Mouse (Mus musculus): ENCODE results near the gene Plk5. TPM values are rescaled to one million over a fixed set of nuclear protein-coding genes. Genes with fewer than 3 reads are reported as not detected.

Gene Plk5
- polyA plus RNA-seq, 1 experiment from 2014 or later = not detected

- no peaks in the 10 kb centered on the region for H3K9me3 ChIP-seq (replicated peaks)
- no peak overlapping the region for H3K27ac ChIP-seq (ENCODE audit: poor library complexity, severe bottlenecking)
- H3K4me2 ChIP-seq = no peak overlapping the region
- no peak overlapping the region for H3K9ac ChIP-seq
- H3K4me3 ChIP-seq = no peak overlapping the region
- WGBS = 83% methylated on average over 9 of the region's 9 CpGs
- no peaks in the 10 kb centered on the region for H3K27me3 ChIP-seq (replicated peaks)
- peaks cover 60% of the 10 kb centered on the region for H3K36me3 ChIP-seq
- peaks cover 17% of the 10 kb centered on the region for H3K4me1 ChIP-seq (replicated peaks)
- no peak for ATAC-seq (ENCODE audit: insufficient number of reproducible peaks, low FRiP score)
These were observed 34.4 kb downstream of the Plk5 start for GRCm38 (mm10) chr10:80390697-80391096.

GRCm38 (mm10) chr10:80392687-80393086 is 36.4 kb downstream of the Plk5 start:
- no peak for ATAC-seq (ENCODE audit: insufficient number of reproducible peaks, low FRiP score)
- Histone ChIP-seq H3K36me3 (peaks cover 77% of the 10 kb centered on the region), H3K27me3 (replicated peaks) (no peaks in the 10 kb centered on the region), H3K4me2 (no peak overlapping the region), H3K4me3 (no peak overlapping the region), H3K9ac (no peak overlapping the region), H3K9me3 (replicated peaks) (no peaks in the 10 kb centered on the region), H3K27ac (ENCODE audit: poor library complexity, severe bottlenecking) (no peak overlapping the region), H3K4me1 (replicated peaks) (peaks cover 27% of the 10 kb centered on the region)
- WGBS = 87% methylated on average over 5 of the region's 5 CpGs

GRCm38 (mm10) chr10:80395025-80395627 is 38.9 kb downstream of the Plk5 start:
- Histone ChIP-seq H3K4me2 (no peak overlapping the region), H3K36me3 (peaks cover 73% of the 10 kb centered on the region), H3K4me3 (no peak overlapping the region), H3K9ac (no peak overlapping the region), H3K4me1 (replicated peaks) (peaks cover 24% of the 10 kb centered on the region), H3K9me3 (replicated peaks) (no peaks in the 10 kb centered on the region), H3K27ac (ENCODE audit: poor library complexity, severe bottlenecking) (no peak overlapping the region), H3K27me3 (replicated peaks) (no peaks in the 10 kb centered on the region)
- no peak for ATAC-seq (ENCODE audit: insufficient number of reproducible peaks, low FRiP score)
- 94% methylated on average over 35 of the region's 35 CpGs for WGBS

GRCm38 (mm10) chr10:80396822-80397523 is 40.7 kb downstream of the Plk5 start:
- Histone ChIP-seq H3K27me3 (replicated peaks) (no peaks in the 10 kb centered on the region), H3K9ac (peak overlapping the region; percentile 87), H3K4me1 (replicated peaks) (peaks cover 36% of the 10 kb centered on the region), H3K4me2 (peak overlapping the region; percentile 81), H3K9me3 (replicated peaks) (no peaks in the 10 kb centered on the region), H3K4me3 (peak overlapping the region; percentile 68), H3K27ac (ENCODE audit: poor library complexity, severe bottlenecking) (0 out of 2 replicates have a peak overlapping the region, but pooled peaks have one; percentile 14), H3K36me3 (peaks cover 65% of the 10 kb centered on the region)
- ATAC-seq (ENCODE audit: insufficient number of reproducible peaks, low FRiP score) = no peak
- WGBS = 86% methylated on average over 11 of the region's 11 CpGs

GRCm38 (mm10) chr10:80397524-80398173 is 41.4 kb downstream of the Plk5 start:
- H3K4me1 ChIP-seq (replicated peaks) = peaks cover 36% of the 10 kb centered on the region
- no peaks in the 10 kb centered on the region for H3K27me3 ChIP-seq (replicated peaks)
- H3K36me3 ChIP-seq = peaks cover 64% of the 10 kb centered on the region
- no peak for ATAC-seq (ENCODE audit: insufficient number of reproducible peaks, low FRiP score)
- no peaks in the 10 kb centered on the region for H3K9me3 ChIP-seq (replicated peaks)
- H3K27ac ChIP-seq (ENCODE audit: poor library complexity, severe bottlenecking) = peak overlapping the region; percentile 39; the same call in 1 of the 2 replicates
- peak overlapping the region; percentile 87 for H3K9ac ChIP-seq
- H3K4me3 ChIP-seq = peak overlapping the region; percentile 68
- 54% methylated on average over 8 of the region's 8 CpGs for WGBS
- peak overlapping the region; percentile 81 for H3K4me2 ChIP-seq

GRCm38 (mm10) chr10:80398174-80398535 is 41.9 kb downstream of the Plk5 start:
- peak overlapping the region; percentile 68 for H3K4me3 ChIP-seq
- peaks cover 64% of the 10 kb centered on the region for H3K36me3 ChIP-seq
- peak overlapping the region; percentile 98 for H3K27ac ChIP-seq (ENCODE audit: poor library complexity, severe bottlenecking)
- H3K4me2 ChIP-seq = peak overlapping the region; percentile 81
- H3K9me3 ChIP-seq (replicated peaks) = no peaks in the 10 kb centered on the region
- peak overlapping the region; percentile 87 for H3K9ac ChIP-seq
- H3K27me3 ChIP-seq (replicated peaks) = no peaks in the 10 kb centered on the region
- peaks cover 36% of the 10 kb centered on the region for H3K4me1 ChIP-seq (replicated peaks)
- ATAC-seq (ENCODE audit: insufficient number of reproducible peaks, low FRiP score) = no peak
- WGBS = 0% methylated on average over 1 of the region's 1 CpGs

- WGBS = under 1% methylated on average over 59 of the region's 59 CpGs
- Histone ChIP-seq H3K36me3 (peaks cover 64% of the 10 kb centered on the region), H3K9me3 (replicated peaks) (no peaks in the 10 kb centered on the region)
These were observed 42.5 kb downstream of the Plk5 start for GRCm38 (mm10) chr10:80398719-80399190.

GRCm38 (mm10) chr10:80399191-80399972 is 43.1 kb downstream of the Plk5 start, which contains the start of gene Mbd3:
TSS of gene Mbd3 (minus strand) at chr10:80399550.
- ATAC-seq (ENCODE audit: insufficient number of reproducible peaks, low FRiP score) = peak; percentile 97
- peak within 1 kb of the TSS; percentile 86 for H3K4me2 ChIP-seq
- H3K36me3 ChIP-seq = peaks cover 64% of the 10 kb centered on the region

More at GRCm38 (mm10) chr10:80398719-80399190, 42.5 kb downstream of the Plk5 start:
- peak overlapping the region; percentile 87 for H3K9ac ChIP-seq
- H3K4me2 ChIP-seq = peak overlapping the region; percentile 81
- ATAC-seq (ENCODE audit: insufficient number of reproducible peaks, low FRiP score) = peak; percentile 89
- H3K27me3 ChIP-seq (replicated peaks) = no peaks in the 10 kb centered on the region
- peak overlapping the region; percentile 98 for H3K27ac ChIP-seq (ENCODE audit: poor library complexity, severe bottlenecking)
- H3K4me1 ChIP-seq (replicated peaks) = peaks cover 35% of the 10 kb centered on the region
- H3K4me3 ChIP-seq = peak overlapping the region; percentile 68

GRCm38 (mm10) chr10:80399973-80400703 is 43.9 kb downstream of the Plk5 start:
- Histone ChIP-seq H3K9ac (peak overlapping the region; percentile 77), H3K4me3 (peak overlapping the region; percentile 68), H3K27me3 (replicated peaks) (no peaks in the 10 kb centered on the region), H3K4me1 (replicated peaks) (peaks cover 43% of the 10 kb centered on the region), H3K4me2 (peak overlapping the region; percentile 86), H3K27ac (ENCODE audit: poor library complexity, severe bottlenecking) (peak overlapping the region; percentile 79), H3K9me3 (replicated peaks) (no peaks in the 10 kb centered on the region), H3K36me3 (peaks cover 57% of the 10 kb centered on the region)
- ATAC-seq (ENCODE audit: insufficient number of reproducible peaks, low FRiP score) = no peak
- WGBS = 14% methylated on average over 17 of the region's 17 CpGs

More at GRCm38 (mm10) chr10:80399191-80399972, 43.1 kb downstream of the Plk5 start, which contains the start of gene Mbd3:
- WGBS = under 1% methylated on average over 80 of the region's 82 CpGs
- Histone ChIP-seq H3K27ac (ENCODE audit: poor library complexity, severe bottlenecking) (peak within 1 kb of the TSS; percentile 98), H3K4me1 (replicated peaks) (peaks cover 36% of the 10 kb centered on the region), H3K9ac (peak within 1 kb of the TSS; percentile 87), H3K27me3 (replicated peaks) (no peaks in the 10 kb centered on the region), H3K4me3 (peak within 1 kb of the TSS; percentile 68), H3K9me3 (replicated peaks) (no peaks in the 10 kb centered on the region)

GRCm38 (mm10) chr10:80400704-80401161 is 44.5 kb downstream of the Plk5 start:
- H3K27ac ChIP-seq (ENCODE audit: poor library complexity, severe bottlenecking) = no peak overlapping the region
- H3K4me2 ChIP-seq = peak overlapping the region; percentile 86; the same call in 1 of the 2 replicates
- peaks cover 51% of the 10 kb centered on the region for H3K36me3 ChIP-seq
- ATAC-seq (ENCODE audit: insufficient number of reproducible peaks, low FRiP score) = no peak
- peak overlapping the region; percentile 77; the same call in 1 of the 2 replicates for H3K9ac ChIP-seq
- WGBS = 67% methylated on average over 4 of the region's 4 CpGs
- H3K9me3 ChIP-seq (replicated peaks) = no peaks in the 10 kb centered on the region
- no peaks in the 10 kb centered on the region for H3K27me3 ChIP-seq (replicated peaks)
- peaks cover 49% of the 10 kb centered on the region for H3K4me1 ChIP-seq (replicated peaks)
- no peak overlapping the region for H3K4me3 ChIP-seq
